Mouse (Mus musculus) left cerebral cortex, adult 2 months (tissue): Measurements from ENCODE around the gene Lbp. TPM values are rescaled to one million over a fixed set of nuclear protein-coding genes. Genes with fewer than 3 reads are reported as not detected.

Source experiments
- DNase-seq, 2 experiments: peaks; one replicate each; pipeline ENCODE4 v3.0.0; 2021 to 2022; ENCODE audit warnings: low spot score in 2 of 2, mixed read lengths in 1 of 2; ENCODE audit errors: extremely low spot score in 1 of 2
- H3K27ac ChIP-seq: fragments of 200-600 bp; 2 replicates; pipeline ENCODE4 v1.8.1; 2022
- H3K4me3 ChIP-seq: fragments of 200-600 bp; 2 replicates; pipeline ENCODE4 v1.8.1; 2022
- CTCF ChIP-seq: fragments of 200-600 bp; IDR thresholded peaks from 2 replicates; pipeline ENCODE4 v1.8.1; 2022; ENCODE audit warnings: antibody characterized with exemption, mild to moderate bottlenecking, moderate library complexity
- intact Hi-C: fragments of 180-260 bp; cut with DNase I; formaldehyde crosslinking; loops from one replicate; pipeline ENCODE4 v1.15.1; 2025
- long read RNA-seq, 2 experiments: library from polyadenylated mRNA; stranded (forward); transcript quantifications; one replicate each; pipeline ENCODE4 v2.0.0; 2021; ENCODE audit warnings: borderline mapping rate in 2 of 2
- total RNA-seq, 2 experiments: library from RNA; stranded (reverse); gene quantifications; 2 replicates each; pipeline ENCODE4 v1.2.3; 2021

Gene Lbp
- total RNA-seq: 1 to 10 TPM; 1.2 to 2.4 TPM
- long read RNA-seq, experiment 1: 0 reads
- long read RNA-seq, experiment 2: 0 reads

GRCm38 (mm10) chr2:158305948-158306695 lies at the start of gene Lbp:
TSS of gene Lbp (plus strand) at chr2:158306493.
- no peak for TF ChIP-seq CTCF
- no peak within 1 kb of the TSS for H3K4me3 ChIP-seq
- DNase-seq: no peak
- intact Hi-C loops: no loop called here
- H3K27ac ChIP-seq: no peak within 1 kb of the TSS

GRCm38 (mm10) chr2:158256894-158257293 lies 49.4 kb upstream of the Lbp start:
- no peak overlapping the region for H3K27ac ChIP-seq
- H3K4me3 ChIP-seq: no peak overlapping the region
- TF ChIP-seq CTCF: no peak
- DNase-seq: no peak
- intact Hi-C loops: no loop called here

GRCm38 (mm10) chr2:158258005-158258418 lies 48.3 kb upstream of the Lbp start, which contains the start of gene Bpi:
TSS of gene Bpi (plus strand) at chr2:158258094.
- Histone ChIP-seq H3K27ac (no peak within 1 kb of the TSS), H3K4me3 (no peak within 1 kb of the TSS)
- intact Hi-C loops: no loop called here
- TF ChIP-seq CTCF: no peak
- DNase-seq: no peak

DNA sequence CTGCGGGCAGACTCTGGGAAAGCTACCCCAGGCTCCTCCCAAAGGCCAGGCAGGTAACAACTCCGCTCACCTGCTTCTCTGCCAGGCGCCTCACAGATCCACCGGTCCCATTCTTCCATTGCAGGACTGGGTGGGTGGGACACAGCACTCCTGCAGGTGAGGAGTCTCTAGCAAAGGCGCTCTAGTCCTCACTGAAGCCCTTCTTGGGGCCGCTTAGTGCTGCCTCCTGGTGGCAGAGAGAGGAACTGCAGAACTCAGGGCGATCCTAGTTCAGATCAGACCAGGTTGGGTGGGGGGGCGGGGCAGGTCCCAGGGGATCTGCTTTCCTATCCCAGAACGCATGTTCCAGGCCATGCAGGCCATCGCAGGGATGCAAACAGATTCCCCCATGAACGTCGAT lies 47.5 kb upstream of the Lbp start:
- TF ChIP-seq CTCF: peak; percentile 64
- Histone ChIP-seq H3K4me3 (no peak overlapping the region), H3K27ac (no peak overlapping the region)
- intact Hi-C loops: loop anchor here (1.0 kb wide), 1 partner anchor 50 kb away; no protein-coding TSS in a partner anchor
- DNase-seq: peak; percentile 45 to 58

DNA sequence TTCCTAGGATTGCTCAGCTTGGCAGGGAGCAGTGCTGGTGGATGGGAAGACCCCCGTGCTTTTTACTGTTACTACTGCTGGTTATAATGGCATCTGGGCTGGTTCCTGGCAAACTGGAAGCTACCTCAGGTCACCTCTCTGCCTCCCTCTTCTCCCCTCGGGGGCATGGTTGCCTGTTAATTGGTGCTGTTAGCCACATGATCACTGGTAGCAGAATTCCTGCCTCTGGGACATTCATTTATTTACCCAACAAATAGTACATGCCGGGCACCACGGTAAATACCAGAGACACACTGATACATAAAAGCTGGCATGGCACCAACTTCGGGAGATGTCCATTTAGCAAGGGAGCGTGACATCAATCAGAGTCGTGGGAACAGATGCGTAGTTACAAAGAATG lies 46.8 kb upstream of the Lbp start:
- intact Hi-C loops: loop anchor here (1.0 kb wide), 1 partner anchor 51 kb away; no protein-coding TSS in a partner anchor
- TF ChIP-seq CTCF: no peak
- no peak overlapping the region for H3K27ac ChIP-seq
- H3K4me3 ChIP-seq: no peak overlapping the region
- DNase-seq: no peak

DNA sequence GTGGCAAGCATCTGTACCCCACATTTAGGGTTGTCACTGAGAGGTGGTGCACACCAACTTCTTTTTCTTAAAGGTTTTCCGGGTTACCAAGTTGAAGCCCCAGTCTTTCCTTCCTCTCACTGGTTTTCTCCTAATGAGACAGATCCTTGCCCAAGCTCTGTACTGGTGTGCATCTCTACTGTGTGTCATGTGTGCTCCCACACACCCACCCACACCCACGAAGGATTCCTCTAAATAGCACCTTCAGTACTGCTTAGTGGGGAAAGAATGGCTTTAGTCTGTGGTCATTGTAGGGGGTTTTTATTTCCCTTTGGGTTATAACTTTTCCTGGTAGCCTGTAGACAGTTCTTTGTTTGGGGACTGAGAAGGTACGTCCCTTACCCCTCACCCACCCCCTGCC lies 41.4 kb upstream of the Lbp start:
- intact Hi-C loops: no loop called here
- no peak for DNase-seq
- Histone ChIP-seq H3K4me3 (no peak overlapping the region), H3K27ac (no peak overlapping the region)
- TF ChIP-seq CTCF: no peak

GRCm38 (mm10) chr2:158270017-158270416 lies 36.3 kb upstream of the Lbp start:
- no peak for DNase-seq
- intact Hi-C loops: no loop called here
- H3K4me3 ChIP-seq: no peak overlapping the region
- no peak for TF ChIP-seq CTCF
- H3K27ac ChIP-seq: no peak overlapping the region

DNA sequence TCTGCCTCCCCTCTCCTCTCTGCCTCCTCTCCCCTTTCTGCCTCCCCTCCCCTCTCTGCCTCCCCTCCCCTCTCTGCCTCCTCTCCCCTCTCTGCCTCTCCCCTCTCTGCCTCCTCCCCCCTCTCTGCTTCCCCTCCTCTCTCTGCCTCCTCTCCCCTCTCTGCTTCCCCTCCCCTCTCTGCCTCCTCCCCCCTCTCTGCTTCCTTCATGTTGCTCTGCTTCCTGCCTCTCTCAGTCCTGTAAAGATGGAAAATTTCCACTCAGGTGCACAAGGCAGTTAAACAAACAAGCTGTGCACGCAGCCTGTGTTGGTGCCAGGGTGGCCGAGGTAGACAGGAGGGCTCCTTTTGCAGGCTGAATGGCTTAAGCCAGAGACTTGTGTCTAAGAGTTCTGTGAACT lies 32.6 kb upstream of the Lbp start:
- TF ChIP-seq CTCF: no peak

GRCm38 (mm10) chr2:158275349-158275748 lies 30.9 kb upstream of the Lbp start:
- Histone ChIP-seq H3K27ac (no peak overlapping the region), H3K4me3 (no peak overlapping the region)
- intact Hi-C loops: no loop called here
- TF ChIP-seq CTCF: peak; percentile 18
- no peak for DNase-seq

More for the DNA sequence above, 32.6 kb upstream of the Lbp start:
- intact Hi-C loops: no loop called here
- no peak overlapping the region for H3K27ac ChIP-seq
- DNase-seq: no peak
- no peak overlapping the region for H3K4me3 ChIP-seq

- H3K4me3 ChIP-seq: no peak overlapping the region
- TF ChIP-seq CTCF: no peak
- DNase-seq: no peak
- no peak overlapping the region for H3K27ac ChIP-seq
- intact Hi-C loops: no loop called here
Observed at GRCm38 (mm10) chr2:158275811-158276210, 30.5 kb upstream of the Lbp start.

GRCm38 (mm10) chr2:158276451-158276850 lies 29.8 kb upstream of the Lbp start:
- TF ChIP-seq CTCF: no peak
- Histone ChIP-seq H3K27ac (no peak overlapping the region), H3K4me3 (no peak overlapping the region)
- DNase-seq: no peak
- intact Hi-C loops: no loop called here

GRCm38 (mm10) chr2:158276878-158277277 lies 29.4 kb upstream of the Lbp start:
- no peak for DNase-seq
- Histone ChIP-seq H3K4me3 (no peak overlapping the region), H3K27ac (no peak overlapping the region)
- intact Hi-C loops: no loop called here
- no peak for TF ChIP-seq CTCF

- H3K27ac ChIP-seq: no peak overlapping the region
- no peak for TF ChIP-seq CTCF
- intact Hi-C loops: loop anchor here (5.0 kb wide), 1 partner anchor 63 kb away; no protein-coding TSS in a partner anchor
- H3K4me3 ChIP-seq: no peak overlapping the region
- no peak for DNase-seq
Observed at GRCm38 (mm10) chr2:158279656-158280055, 26.6 kb upstream of the Lbp start.
